Mouse (Mus musculus) heart, postnatal 36 days (tissue): ENCODE measurements around the gene Vcl. TPM values are rescaled to one million over a fixed set of nuclear protein-coding genes. Genes with fewer than 3 reads are reported as not detected.

Experiments used
- DNase-seq, 2 experiments: peaks; one replicate each; pipeline ENCODE4 v3.0.0; 2021 to 2022
- intact Hi-C: fragments of 180-260 bp; cut with DNase I; formaldehyde crosslinking; loops from one replicate; pipeline ENCODE4 v1.15.1; 2025
- total RNA-seq, 2 experiments: library from RNA; stranded (reverse); gene quantifications; 2 replicates each; pipeline ENCODE4 v1.2.3; 2021

Vcl gene
- total RNA-seq, 2 experiments from 2014 or later, result 113 to 137 TPM

- DNase-seq, result no peak
- intact Hi-C loops, result loop anchor here (5.0 kb wide), 1 partner anchor 102 kb away; no protein-coding TSS in a partner anchor
Measured at GRCm38 (mm10) chr14:20994475-20994874, 65.3 kb downstream of the Vcl start.

- intact Hi-C loops, result no loop called here
Measured at GRCm38 (mm10) chr14:20995497-20995896, 66.3 kb downstream of the Vcl start.

GRCm38 (mm10) chr14:20996361-20996760, 67.2 kb downstream of the Vcl start:
- DNase-seq, result no peak
- intact Hi-C loops, result no loop called here

More at GRCm38 (mm10) chr14:20995497-20995896, 66.3 kb downstream of the Vcl start:
- DNase-seq, result no peak

- intact Hi-C loops, result no loop called here
- no peak for DNase-seq
Measured at GRCm38 (mm10) chr14:20997548-20997947, 68.3 kb downstream of the Vcl start.

GRCm38 (mm10) chr14:20999617-21000016, 70.4 kb downstream of the Vcl start:
- intact Hi-C loops, result no loop called here

GRCm38 (mm10) chr14:21013800-21014334, 84.7 kb downstream of the Vcl start:
- DNase-seq, result no peak
- intact Hi-C loops, result no loop called here

More at GRCm38 (mm10) chr14:20999617-21000016, 70.4 kb downstream of the Vcl start:
- DNase-seq, result no peak

GRCm38 (mm10) chr14:21017871-21018270, 88.7 kb downstream of the Vcl start:
- DNase-seq, result no peak
- intact Hi-C loops, result no loop called here

GRCm38 (mm10) chr14:21018977-21019376, 89.8 kb downstream of the Vcl start:
- intact Hi-C loops, result no loop called here
- DNase-seq, result no peak

- DNase-seq, result no peak
- intact Hi-C loops, result no loop called here
Measured at GRCm38 (mm10) chr14:21020435-21020834, 91.2 kb downstream of the Vcl start.

- DNase-seq, result no peak
- intact Hi-C loops, result no loop called here
Measured at GRCm38 (mm10) chr14:21027542-21027941, 98.3 kb downstream of the Vcl start.

- no peak for DNase-seq
- intact Hi-C loops, result no loop called here
Measured at GRCm38 (mm10) chr14:21029025-21029659, 99.9 kb downstream of the Vcl start.

GRCm38 (mm10) chr14:21031783-21032511, 102.7 kb downstream of the Vcl start:
- intact Hi-C loops, result loop anchor here (2.0 kb wide), 1 partner anchor 17 kb away; no protein-coding TSS in a partner anchor
- DNase-seq, result peak; percentile 55 to 57

GRCm38 (mm10) chr14:21034271-21034670, 105.1 kb downstream of the Vcl start:
- intact Hi-C loops, result no loop called here
- no peak for DNase-seq

- intact Hi-C loops, result no loop called here
- DNase-seq, result no peak
Measured at GRCm38 (mm10) chr14:21034791-21035190, 105.6 kb downstream of the Vcl start.

GRCm38 (mm10) chr14:21039077-21039476, 109.9 kb downstream of the Vcl start:
- DNase-seq, result no peak
- intact Hi-C loops, result no loop called here

GRCm38 (mm10) chr14:21039623-21040022, 110.4 kb downstream of the Vcl start:
- intact Hi-C loops, result no loop called here
- DNase-seq, result no peak

- intact Hi-C loops, result loop anchor here (2.0 to 5.0 kb wide), 2 partner anchors 15 to 64 kb away; no protein-coding TSS in a partner anchor
- no peak for DNase-seq
Measured at GRCm38 (mm10) chr14:21047840-21048239, 118.6 kb downstream of the Vcl start.

GRCm38 (mm10) chr14:21048879-21049278, 119.7 kb downstream of the Vcl start:
- intact Hi-C loops, result loop anchor here (2.0 to 5.0 kb wide), 2 partner anchors 16 to 63 kb away; no protein-coding TSS in a partner anchor
- DNase-seq, result peak in 1 of 2 experiments; percentile 61

- intact Hi-C loops, result no loop called here
- DNase-seq, result no peak
Measured at GRCm38 (mm10) chr14:21050734-21051133, 121.5 kb downstream of the Vcl start.

- DNase-seq, result no peak
- intact Hi-C loops, result no loop called here
Measured at GRCm38 (mm10) chr14:21051380-21052111, 122.3 kb downstream of the Vcl start.
